Mouse (Mus musculus) MEL-GATA-1-ER (cell line): Measurements from ENCODE around the gene Olfr1188.
"Not testable (repeated sequence)": the region's sequence is repeated elsewhere in the genome, so short reads cannot be mapped to it uniquely, and the experiment has no call there.

ENCODE experiments used
- DNase-seq: peaks from one replicate; pipeline ENCODE4 v3.0.0-alpha.2; 2012; ENCODE audit warnings: low read depth; ENCODE audit errors: extremely low read depth

The Olfr1188 gene

DNA sequence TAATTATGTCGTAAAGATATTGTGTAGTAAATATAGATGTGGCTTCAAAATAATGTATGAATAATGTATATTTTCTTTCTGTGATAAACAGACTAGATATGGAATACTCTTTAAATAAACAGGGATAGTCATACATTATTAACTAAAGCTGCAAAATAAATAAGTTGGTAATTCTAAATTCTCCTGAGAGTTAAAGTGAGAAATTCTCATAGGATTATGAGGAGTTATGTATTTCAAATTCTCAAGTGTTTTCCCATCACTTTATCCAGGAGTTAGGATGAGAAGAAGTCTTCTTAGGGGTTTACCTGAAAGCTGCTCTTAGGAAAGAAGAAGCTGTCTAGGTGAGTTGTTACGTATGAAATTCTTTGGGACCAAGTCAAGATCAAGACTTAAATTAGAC is at the start of gene Olfr1188:
Gene Olfr1188, plus strand, starts transcription at position 301 of the 400 bp plus-strand sequence.
- no peak for DNase-seq

DNA sequence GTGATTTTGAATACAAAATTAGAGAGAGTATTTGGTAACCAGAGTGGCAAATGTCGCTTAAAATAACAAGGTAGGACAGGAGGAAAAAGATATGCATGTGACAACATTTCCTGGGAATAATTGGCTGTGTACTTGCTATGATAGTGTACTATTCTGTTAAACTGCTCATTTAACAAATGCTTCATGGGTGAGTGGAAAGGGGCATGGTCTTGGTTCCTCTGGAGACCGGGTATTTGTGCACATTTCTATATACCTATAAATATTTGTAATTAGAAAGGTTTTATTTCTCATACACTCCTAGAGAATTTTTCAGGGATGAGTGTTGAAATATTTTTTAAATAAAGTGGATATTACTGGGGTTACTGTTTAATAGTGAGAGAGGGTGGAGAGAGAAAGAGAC is 38.5 kb upstream of the Olfr1188 start, which contains the start of gene Olfr1186:
Gene Olfr1186, plus strand, starts transcription at position 301 of the 400 bp plus-strand sequence.
- DNase-seq, result no peak

GRCm38 (mm10) chr2:88525720-88526119 is 31.0 kb upstream of the Olfr1188 start:
- DNase-seq, result no peak

DNA sequence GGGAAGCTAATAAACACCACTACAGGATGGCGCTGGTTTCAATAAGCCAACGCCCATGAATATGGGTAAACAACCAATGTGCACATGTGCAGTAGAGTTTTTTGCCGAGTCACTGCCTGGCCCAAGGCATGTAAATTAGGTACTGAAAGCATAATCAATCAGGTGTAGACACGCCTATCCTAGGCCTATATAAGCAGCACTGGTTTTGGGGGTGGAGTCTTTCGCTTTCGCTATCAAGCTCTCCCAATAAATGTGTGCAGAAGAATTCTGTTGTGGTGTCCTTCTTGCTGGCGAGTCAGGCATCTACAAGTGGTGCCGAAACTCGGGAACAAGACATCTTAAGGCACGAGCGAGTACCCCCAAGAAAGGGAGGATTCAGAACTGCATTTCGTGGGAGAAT is 16.0 kb downstream of the Olfr1188 start:
- DNase-seq, result not testable (repeated sequence)

GRCm38 (mm10) chr2:88586154-88586553 is 29.4 kb downstream of the Olfr1188 start, which contains the start of gene Olfr1189:
TSS of gene Olfr1189 (plus strand) at chr2:88586454.
- DNase-seq, result no peak
